Mouse (Mus musculus) natural killer cell, adult 2 months (primary cell): ENCODE results near the gene Fam241a.

Experiments
- DNase-seq, 2 experiments: peaks; one replicate each; pipeline ENCODE4 v3.0.0; 2022; ENCODE audit warnings: low spot score in 2 of 2

Fam241a gene

DNA sequence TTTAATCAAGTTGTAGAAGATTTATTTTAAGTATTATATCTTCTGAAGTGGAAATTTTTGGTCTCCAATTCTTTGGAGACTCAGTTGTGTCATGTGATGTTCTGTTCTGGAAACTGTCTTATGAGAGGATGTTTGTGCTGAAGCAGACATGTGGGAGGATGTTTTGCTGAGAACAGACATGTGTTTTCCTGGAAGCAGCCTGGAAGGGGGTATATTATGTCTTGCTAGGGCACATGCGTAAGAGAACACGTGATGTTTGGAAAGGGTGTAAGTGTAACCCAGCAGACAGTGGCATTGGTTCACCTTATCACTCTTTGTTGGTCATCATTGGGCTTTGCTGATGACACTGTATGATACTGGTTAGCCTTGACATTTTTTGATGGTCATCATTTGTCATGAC is 20.6 kb downstream of the Fam241a start:
- DNase-seq, result no peak

- DNase-seq, result no peak
These were observed 21.1 kb downstream of the Fam241a start for GRCm38 (mm10) chr3:127875059-127875458.

DNA sequence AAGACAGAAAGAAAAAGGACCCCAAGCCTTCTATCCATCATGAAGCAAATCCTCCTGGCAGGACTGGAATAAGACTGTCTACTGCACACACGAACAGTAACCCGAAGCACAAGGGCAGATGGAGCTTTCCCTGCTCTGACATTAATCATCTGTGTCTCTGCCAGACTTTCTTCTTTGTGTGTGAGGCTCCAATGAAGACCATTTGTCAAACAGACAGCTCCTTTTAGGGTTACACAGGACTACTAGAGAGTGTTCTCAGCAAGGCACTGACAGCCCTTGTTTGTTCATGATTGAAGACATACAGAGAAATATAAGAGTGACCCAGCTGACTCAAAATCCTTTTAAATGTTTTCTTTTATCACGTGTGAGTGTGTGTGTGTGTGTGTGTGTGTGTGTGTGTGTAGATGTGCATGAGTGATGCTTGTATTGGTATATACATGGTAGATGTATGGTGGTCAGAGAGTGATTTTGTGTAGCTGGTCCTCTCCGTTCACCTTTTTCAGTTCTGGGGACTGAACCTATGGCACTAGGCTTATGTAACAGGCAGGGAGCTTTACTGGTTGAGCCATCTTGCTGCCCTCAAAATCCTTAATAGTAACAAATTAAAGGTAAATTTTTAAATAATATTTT is 21.8 kb downstream of the Fam241a start:
- DNase-seq, result no peak

GRCm38 (mm10) chr3:127871575-127871974 is 24.5 kb downstream of the Fam241a start:
- DNase-seq, result no peak

- DNase-seq, result no peak
These were observed 27.2 kb downstream of the Fam241a start for GRCm38 (mm10) chr3:127868880-127869279.

DNA sequence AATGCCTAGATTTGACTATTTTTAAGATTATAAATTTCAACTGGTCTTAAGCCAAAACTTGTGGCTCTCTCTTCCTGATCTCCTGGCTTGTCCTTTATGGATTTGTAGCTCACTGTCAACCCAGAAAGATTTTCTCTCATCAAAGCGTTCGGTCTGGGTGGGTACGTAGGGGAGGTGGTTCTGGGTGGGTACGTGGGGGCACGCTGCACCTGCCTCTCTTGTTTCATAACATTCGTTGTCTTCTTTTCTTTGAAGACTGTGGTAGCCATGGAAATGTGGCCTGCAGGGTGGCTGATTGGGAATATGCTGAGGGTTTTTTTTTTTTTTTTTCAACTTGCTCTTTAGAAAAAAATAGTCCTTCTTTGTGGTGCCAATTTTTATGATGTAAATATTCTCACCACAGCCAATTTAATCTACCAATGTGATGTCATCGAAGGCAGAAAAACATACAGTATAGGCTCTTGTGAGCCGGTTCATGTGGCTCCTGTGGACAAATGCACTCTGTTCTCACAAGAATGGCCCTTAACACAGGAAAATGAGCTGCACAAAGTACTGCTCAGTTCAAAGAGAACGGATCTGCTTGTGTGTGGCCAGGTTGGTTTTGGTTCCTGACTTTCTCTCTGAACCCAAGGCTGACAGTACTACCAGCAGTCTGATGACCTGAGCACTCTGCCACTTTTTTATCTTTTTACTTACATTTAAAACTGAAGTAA is 27.9 kb downstream of the Fam241a start:
- DNase-seq, result peak in 1 of 2 experiments; percentile 11

- no peak for DNase-seq
These were observed 31.9 kb downstream of the Fam241a start for GRCm38 (mm10) chr3:127864242-127864641.

DNA sequence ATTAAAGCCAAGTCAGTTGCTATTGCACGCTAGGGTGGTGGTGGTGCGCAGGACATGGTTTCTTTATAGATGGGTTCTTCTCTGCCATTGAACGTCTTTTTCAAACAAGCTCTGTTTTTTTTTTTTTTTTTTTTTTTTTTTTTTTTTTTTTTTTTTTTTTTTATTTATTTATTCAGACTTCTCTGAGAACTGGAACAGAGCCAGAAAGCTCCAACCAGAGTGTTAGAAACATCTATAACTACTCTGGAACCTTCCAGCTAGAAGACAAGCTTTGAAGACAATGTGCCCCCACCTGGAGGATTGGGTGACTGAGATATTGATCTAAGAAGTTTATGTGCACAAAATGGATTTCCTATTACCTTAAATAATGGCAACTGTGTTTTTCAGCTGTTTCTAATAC is 32.6 kb downstream of the Fam241a start:
- no peak for DNase-seq

GRCm38 (mm10) chr3:127862479-127862878 is 33.6 kb downstream of the Fam241a start:
- DNase-seq, result no peak

- no peak for DNase-seq
These were observed 34.8 kb downstream of the Fam241a start for GRCm38 (mm10) chr3:127861340-127861739.

DNA sequence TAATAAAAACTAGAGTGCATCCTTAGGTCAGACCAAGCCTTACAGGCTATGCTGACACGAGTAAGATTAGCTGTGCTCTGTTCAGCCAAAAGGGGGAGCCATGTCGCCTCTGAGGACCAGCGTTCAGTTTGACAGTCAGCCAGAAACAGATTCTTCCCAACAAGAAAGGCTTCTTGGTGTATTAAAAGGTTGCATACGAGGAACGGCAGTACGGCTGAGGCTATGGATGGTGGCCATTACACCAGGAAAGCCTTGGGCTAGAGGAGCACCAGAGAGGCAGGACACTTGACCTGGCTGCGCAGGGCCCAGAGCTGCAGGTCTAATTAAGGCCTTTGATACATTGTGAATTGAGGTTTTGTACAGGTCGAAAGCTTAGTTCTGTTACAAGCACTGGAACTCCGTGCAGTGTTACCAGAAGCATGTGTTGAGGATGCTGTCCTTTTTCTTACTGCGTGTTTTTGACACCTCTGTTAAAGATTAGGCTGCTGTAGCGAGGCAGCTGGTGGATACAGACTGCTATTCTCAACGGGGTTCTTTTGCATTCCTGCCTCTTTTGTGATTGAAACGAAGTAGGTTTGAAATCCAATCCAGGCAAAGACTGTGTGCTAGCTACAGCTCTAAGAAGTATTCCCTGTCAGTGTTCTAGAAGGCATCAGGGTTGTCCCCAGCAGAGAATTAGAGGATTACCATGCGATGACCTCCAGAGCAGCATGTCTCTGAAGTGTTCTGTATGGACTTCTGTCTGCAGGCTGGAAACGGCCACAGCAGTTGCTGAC is 42.5 kb downstream of the Fam241a start:
- DNase-seq, result peak; percentile 23 to 45

DNA sequence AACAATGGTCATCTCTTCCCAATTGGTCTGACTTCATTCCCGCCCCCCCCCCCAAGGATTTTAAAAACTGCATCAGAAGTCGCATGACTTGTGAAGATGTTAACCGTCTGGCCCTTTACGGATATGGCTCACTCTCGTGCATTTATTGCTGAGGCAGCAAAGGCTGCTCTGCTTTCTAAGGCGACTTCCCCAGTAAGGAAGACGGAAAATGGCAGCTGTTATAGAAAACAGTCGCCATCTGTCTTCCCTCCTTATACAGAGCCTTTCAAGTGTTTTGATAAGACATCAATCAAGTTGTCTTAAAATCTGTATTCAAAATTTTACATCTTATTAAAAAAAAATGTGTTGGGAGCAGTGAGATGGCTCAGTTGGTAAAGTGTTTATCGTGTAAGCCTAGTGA is 43.4 kb downstream of the Fam241a start:
- no peak for DNase-seq

GRCm38 (mm10) chr3:127850776-127851646 is 45.1 kb downstream of the Fam241a start:
- no peak for DNase-seq

DNA sequence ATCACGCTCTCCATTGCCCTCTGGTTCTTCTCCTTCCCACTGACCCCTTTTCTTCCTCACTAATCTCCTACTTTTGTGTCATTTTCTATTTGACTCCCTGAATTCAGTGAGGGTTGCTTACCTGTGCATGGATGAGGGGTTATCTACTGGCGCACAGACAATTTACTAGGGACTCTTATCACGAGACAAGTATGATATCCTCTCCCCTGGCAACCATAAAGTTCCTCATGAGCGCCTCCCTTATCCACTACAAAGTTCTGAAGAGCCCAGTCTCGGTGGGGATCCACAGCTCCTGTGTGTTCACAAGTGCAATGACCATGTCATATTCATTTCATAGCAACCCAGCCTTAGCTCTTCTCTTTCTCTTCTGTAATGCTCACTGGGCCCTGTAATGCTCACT is 46.2 kb downstream of the Fam241a start:
- no peak for DNase-seq

DNA sequence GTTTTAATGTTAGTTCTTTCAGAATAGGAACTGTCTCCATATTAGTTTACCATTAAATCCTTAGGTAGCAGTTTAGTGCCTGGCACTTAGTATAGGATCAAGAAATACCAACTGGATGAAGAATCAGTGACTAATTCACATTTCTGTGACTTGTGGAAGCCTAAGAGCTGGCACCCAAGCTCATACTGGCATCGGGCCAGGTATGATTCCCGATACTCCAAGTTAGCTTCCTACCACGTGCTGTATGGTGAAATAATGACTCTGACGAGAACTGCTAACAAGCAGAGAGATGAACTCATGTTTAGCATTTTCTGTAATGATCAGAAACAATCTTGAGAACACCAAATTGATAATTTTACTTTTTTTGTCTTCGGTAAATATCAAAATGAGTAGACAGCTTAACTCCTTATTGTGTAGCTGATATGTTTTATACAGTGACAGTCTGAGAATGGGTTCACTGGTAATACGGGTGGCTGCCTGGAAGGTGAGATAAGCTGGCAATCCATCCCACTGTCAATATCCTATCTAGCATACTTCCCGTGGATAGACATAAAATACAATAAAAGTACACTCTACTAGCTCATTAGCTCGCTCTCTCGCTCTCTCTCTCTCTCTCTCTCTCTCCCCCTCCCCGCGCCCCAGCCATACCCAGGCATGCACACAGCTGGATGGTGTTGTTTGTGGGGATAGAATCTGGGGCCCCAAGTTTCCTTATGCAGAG is 47.9 kb downstream of the Fam241a start:
- no peak for DNase-seq

- no peak for DNase-seq
These were observed 52.2 kb downstream of the Fam241a start for GRCm38 (mm10) chr3:127843941-127844327.

DNA sequence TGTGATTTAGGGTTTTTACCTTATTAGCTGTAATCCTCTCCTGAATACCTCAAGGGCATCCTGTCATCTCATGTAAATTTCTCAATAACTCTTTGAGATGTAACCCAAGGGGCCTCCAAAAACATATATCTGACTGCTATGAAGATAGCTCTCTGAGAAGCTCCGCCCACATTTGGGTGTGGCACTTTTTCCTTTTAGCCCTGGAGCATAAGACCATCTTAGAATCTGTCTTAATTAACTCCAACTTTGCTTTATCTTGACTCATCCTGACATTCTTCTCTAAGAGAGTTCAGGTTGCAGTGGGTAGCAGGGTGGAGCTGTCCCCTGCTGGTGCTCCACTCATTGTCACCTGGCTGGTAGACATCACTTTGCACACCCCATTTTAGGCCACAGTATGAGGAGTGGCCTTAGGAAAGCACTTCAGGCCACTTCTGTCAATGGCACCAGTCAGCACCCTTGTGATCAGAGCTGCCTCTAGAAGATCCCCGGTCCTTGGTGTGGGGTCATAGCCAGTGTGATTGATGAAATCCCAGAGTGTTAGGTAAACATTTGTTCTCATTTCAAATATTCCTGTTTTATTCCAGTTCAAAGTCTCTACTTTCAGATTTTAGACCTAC is 52.7 kb downstream of the Fam241a start:
- DNase-seq, result no peak

GRCm38 (mm10) chr3:127841926-127842325 is 54.2 kb downstream of the Fam241a start:
- no peak for DNase-seq

DNA sequence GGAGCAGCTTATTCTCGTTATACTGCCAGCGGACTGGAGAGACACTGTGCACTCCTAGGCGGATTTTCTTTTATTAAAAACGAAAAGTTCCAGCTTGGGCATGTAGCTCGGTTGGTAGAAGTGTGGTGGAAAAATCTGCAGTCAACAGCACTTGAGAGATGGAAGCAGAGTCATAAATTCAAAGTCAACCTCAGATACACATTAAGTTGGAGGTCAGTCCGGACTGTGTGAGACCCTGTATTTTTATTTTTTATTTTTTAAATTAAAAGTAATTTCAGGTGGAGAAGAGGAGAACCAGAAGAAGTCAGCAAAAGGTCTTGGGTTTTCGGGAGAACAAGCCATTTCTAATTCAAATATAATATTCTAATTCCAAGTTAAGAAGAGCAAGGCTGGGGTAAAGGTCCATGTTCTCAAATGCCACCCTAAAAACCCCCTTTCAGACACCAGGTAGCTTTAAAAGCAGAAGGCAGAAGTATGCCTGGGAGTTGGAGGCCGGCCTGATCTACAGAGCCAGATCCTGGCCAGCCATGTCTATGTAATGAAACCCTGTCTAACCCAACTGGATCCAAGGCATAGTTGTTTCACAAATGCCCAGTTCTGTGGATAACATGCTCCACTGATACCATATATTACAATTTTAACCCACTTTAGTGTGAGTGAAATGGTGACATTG is 58.0 kb downstream of the Fam241a start:
- no peak for DNase-seq
